Mouse (Mus musculus): Measurements from ENCODE around the gene Sema3f.

Gene Sema3f

DNA sequence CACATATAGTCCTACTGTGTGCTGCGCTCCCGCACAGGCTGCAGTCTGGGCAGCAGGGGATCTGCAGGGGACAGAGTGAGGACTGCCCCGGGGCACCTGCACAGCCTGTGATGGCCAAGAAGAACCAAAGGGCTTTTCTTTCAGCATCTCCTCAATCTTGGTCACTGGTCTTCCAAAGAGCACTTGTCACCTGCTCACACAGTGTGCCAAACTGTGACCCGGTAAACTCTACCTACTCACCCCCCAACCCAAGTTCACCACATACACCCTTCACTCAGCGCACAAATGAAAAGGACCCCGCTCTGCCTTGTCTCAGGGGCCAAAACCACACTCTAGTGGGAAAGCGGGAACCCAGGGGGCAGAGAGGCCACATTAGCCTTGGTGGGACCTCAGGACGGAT, 78.4 kb downstream of the Sema3f start:
- no peak for DNase-seq

Data from cerebellum, adult 9-10 months (tissue).